Mouse (Mus musculus): Measurements from ENCODE around the gene Gm973.
A peak's percentile ranks its signal among the peaks of the same experiment; 100 is the strongest.

Gm973 gene

GRCm38 (mm10) chr1:59516026-59516917 is at the start of gene Gm973:
Gene Gm973 (plus strand): TSS chr1:59516264.
- DNase-seq = peak; percentile 37

DNA sequence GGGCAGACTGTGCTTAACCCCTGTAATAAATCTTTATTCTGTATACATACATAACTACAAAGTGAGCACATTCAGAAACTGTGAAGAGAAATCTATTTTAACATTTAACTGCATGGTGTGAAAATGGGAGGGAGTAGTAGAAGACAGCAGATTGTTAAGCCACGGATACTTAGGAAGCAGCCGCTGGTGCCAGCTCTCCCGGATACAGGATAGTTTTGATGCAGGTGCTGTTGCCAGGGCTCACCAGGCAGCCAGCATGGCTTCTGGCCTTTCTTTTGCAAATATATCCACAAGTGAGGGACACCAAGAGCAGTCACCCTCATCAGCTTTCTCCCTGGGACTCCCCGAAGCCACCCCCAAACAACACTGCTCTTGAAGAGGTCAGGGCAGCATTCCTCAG is 46.9 kb upstream of the Gm973 start:
- DNase-seq = no peak

GRCm38 (mm10) chr1:59470766-59471165 is 45.3 kb upstream of the Gm973 start:
- DNase-seq = no peak

DNA sequence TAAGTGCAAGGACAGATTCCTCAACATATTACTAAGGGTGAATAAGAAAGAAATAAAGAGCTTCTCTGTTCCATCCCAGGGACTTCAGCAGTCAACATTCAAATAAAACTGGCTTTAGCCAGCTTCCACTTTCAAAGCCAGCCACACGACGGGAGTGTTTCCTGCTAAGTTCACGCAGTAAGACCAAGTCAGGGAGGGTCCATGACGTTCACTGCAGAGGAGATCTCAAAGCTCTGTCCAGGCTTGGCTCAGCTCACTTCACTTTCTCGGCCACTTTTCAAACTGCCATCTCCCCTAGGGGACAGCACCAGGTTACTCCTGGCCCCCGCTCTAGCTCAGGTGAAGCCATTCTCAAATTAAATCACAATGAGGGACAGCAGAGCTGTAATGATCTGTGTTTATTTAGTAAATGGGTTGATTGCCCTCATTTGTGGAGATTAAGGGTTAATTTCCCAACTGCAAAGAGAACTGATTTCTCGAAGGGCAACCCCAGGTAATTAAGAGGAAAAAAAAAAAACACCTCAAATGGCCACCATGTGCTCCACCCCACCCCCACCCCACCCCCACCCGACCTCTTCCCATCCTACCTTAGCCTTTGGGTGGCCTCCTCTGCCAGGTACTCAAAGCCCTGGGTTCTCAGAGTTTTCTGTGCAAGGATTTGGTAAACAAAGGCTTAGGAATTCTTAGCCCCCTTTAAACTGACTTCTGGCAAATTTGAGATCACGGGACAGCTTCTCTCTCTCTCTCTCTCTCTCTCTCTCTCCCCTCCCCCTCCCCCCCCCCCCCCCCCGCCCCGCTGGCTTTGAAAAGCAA is 43.5 kb upstream of the Gm973 start:
- no peak for DNase-seq

- DNase-seq = no peak
These were observed 42.9 kb upstream of the Gm973 start for GRCm38 (mm10) chr1:59473181-59473555.

DNA sequence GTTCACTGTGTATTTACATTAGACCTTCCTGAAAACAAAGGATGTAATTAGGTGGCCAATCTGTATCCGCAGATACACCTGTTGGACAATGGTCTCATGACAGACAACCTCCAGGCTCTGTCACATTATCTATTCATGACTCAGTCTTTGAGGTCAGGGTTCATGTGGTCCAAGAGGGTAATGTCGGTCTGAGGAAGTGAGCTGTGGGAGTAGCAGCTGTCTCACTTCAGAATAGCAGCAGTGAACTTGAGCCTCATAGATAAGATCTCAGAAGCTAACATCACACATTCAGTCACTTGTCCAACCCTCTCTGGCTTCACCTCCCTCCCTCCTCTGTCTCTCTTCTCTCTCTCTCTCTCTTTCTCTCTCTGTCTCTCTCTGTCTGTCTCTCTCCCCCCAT is 40.4 kb upstream of the Gm973 start:
- DNase-seq = peak; percentile 20

DNA sequence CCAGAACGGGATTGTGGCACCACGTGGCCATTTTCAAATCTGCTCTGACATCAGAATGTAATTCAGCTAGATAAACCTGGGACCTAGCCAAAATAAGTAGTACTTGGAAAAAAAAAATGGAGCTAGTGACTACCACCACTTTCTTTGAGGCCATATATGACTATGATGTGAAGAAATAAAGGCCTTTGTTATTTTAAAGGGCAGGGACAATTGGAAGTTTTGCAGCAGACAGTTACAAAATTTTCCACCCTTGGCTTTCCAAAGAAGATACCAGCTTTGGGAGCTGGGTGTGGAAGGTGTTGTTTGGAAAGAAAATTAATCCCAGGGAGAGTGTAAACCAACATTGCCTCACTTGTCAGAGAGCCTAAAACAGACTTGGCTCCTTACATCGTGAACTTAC is 37.2 kb upstream of the Gm973 start:
- DNase-seq = no peak

- DNase-seq = peak; percentile 34
These were observed 35.1 kb upstream of the Gm973 start for GRCm38 (mm10) chr1:59480821-59481455.

DNA sequence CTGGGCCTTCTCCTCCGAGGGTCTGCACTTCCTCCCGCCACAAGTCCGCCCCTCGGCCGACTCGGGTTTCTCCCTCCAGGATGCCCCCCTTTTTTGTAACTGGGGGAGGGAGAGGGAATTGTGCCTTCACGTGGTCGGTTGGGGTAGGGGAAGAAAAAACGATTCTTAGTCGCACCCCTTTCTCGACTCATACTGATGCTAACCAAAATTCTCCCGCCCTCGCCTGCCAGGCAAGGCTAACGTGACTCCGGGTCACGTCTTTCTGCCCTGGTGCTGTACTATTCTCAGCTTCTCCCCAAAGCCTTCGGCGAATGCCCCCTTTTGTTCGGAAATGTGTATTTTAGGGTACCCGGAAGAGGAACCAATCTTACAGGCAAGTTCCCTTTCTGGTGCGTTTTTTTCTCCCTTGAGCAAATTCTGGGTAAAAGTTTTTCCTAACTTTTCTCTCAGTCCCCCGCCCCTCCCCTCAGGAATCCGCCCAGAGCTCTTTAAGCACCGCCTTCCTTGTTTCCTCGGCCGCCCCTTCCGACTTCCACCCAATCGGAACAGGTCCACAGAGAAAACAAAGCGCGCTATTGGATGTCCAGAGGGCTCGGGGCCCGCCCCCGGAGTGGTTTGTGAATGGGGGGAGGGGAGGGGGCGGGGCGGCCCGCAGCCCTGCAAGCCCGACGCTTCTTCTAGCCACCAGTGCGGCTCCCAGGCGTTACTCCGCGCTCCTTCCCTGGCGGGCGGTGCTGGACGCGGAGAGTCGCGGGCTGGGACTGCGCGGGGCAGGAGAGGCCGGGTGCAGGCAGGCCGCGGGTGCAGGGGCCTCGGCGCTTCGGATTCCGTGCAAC is 34.4 kb upstream of the Gm973 start:
- peak; percentile 97 for DNase-seq

DNA sequence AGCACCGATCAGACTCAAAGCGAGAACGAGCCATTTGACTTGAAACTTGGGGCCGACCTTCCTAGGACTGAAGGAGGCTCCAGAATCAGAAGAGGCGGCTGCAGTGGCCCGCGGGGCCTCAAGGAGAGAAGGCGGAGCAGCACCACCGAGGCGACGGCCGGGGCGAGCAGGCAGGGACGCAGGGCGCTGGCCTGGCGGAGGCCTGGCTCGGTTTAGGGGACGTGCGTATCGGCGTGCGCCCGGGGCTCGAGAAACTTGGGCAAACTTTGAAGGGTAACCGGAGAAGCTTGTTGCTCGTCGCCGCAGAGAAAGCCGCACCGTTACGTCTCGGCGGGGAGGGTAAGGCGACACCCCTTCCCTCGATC is 33.8 kb upstream of the Gm973 start, which contains the start of gene Fzd7:
Gene Fzd7, plus strand, starts transcription at position 94 of the 365 bp plus-strand sequence.
- no peak for DNase-seq

DNA sequence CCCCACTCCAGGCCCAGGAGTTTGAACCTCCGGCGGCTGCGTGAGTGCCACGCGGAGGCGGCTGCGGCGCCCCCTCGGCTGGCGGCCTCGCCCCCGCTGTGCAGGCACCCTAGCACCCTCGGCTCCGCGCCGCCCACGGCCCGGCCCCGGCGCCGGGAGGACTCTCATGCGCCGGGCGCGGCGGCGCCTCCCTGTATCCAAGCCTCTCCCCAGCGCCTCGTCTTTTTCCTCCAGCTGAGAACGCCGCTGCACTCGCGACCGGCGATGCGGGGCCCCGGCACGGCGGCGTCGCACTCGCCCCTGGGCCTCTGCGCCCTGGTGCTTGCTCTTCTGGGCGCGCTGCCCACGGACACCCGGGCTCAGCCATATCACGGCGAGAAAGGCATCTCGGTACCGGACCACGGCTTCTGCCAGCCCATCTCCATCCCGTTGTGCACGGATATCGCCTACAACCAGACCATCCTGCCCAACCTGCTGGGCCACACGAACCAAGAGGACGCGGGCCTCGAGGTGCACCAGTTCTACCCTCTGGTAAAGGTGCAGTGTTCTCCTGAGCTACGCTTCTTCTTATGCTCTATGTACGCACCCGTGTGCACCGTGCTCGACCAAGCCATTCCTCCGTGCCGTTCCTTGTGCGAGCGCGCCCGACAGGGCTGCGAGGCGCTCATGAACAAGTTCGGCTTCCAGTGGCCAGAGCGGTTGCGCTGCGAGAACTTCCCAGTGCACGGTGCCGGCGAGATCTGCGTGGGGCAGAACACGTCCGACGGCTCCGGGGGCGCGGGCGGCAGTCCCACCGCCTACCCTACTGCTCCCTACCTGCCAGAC is 33.2 kb upstream of the Gm973 start:
- DNase-seq = peak; percentile 61

DNA sequence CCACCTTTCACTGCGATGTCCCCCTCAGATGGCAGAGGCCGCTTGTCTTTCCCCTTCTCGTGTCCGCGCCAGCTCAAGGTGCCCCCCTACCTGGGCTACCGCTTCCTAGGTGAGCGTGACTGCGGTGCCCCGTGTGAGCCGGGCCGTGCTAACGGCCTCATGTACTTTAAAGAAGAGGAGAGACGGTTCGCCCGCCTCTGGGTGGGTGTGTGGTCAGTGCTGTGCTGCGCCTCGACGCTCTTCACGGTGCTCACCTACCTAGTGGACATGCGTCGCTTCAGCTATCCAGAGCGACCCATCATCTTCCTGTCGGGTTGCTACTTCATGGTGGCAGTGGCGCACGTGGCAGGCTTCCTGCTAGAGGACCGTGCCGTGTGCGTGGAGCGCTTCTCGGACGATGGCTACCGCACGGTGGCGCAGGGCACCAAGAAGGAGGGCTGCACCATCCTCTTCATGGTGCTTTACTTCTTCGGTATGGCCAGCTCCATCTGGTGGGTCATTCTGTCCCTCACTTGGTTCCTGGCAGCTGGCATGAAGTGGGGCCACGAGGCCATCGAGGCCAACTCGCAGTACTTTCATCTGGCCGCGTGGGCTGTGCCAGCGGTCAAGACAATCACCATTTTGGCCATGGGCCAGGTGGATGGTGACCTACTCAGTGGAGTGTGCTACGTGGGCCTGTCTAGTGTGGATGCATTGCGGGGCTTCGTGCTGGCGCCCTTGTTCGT is 32.4 kb upstream of the Gm973 start:
- DNase-seq = peak; percentile 80

GRCm38 (mm10) chr1:59484314-59484713 is 31.8 kb upstream of the Gm973 start:
- no peak for DNase-seq

- peak; percentile 33 for DNase-seq
These were observed 31.0 kb upstream of the Gm973 start for GRCm38 (mm10) chr1:59484791-59485785.

- no peak for DNase-seq
These were observed 30.3 kb upstream of the Gm973 start for GRCm38 (mm10) chr1:59485803-59486202.

DNA sequence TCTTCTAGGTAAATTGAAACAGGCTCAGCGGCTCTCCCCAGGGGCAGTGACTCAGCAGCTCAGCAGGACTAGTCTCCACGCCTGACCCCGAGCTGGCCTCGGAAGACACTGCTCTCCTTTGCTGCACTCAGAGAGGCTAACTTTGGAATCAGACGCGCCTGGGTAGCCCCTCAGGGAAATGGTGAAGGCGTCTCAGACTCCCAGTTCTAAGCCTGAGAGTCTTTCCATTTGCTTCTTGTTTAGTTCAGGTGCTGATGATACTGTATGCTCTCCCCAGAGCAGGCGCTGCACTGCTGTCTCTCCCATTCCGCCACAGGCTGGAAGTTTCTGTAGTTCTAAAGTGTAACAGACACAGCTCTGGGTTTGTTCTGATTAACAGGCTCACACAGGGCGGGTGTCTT is 28.4 kb upstream of the Gm973 start:
- DNase-seq = peak; percentile 48

- DNase-seq = no peak
These were observed 27.6 kb upstream of the Gm973 start for GRCm38 (mm10) chr1:59488481-59488880.

DNA sequence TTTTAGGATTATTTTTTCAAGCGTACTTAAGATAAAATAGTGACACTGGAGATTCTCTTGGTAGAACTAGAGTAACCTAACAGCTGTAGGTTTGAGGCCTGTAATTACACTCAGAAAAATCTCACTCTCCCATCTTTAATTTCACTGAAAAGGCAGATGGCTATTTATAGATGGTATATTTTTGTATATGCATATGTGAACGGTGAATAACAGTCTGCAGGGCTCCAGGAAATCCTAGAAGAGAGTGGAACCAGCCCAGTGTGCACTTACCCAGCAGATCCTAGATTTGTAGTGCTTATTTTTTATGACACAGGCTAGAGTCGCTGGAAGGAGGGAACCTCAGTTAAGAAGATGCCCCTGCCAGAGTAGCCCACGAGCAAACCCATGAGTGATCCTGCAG is 27.1 kb upstream of the Gm973 start:
- no peak for DNase-seq

DNA sequence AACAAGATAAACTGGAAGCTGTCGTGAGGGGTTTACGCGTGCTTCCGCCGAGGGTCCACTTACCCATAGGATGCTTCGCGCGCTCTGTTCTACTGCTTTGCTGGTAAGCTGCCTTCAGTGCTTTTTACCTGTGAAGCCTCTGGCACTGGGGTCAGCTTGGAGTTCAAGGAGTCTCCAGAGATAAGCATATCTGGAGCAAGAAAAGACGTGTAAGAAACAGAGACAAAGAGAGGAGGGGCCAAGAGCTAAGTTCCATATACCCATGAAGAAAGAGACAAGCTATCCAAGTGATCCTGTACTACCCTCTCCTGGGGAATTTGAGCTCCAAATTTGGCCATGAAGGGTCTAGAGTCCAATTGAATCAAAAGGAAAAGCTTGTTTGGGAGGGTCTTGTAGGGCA is 24.5 kb upstream of the Gm973 start:
- no peak for DNase-seq

DNA sequence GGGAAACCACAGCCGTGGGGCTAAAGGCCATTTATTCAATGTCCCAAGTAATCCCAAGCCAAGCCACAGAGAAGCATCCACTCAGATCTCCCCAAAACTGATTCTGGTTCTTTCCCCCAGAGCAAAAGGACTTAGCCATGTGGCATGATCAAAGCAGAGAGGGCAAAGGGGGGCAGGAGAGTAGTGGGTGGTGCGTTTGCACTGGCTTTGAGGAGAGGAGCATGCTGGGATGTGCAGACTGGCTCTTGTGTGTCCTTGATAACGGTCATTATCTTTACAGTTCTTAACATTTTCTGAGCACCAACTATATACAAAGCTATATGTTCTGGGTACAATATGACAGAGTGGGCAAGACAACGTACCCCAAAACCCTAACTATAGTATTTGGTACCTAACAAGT is 23.6 kb upstream of the Gm973 start:
- no peak for DNase-seq
